Mouse (Mus musculus): ENCODE results near the gene Aim2. TPM values are rescaled to one million over a fixed set of nuclear protein-coding genes. Genes with fewer than 3 reads are reported as not detected.

The Aim2 gene
- polyA plus RNA-seq, 1 experiment = 0.08 TPM

DNA sequence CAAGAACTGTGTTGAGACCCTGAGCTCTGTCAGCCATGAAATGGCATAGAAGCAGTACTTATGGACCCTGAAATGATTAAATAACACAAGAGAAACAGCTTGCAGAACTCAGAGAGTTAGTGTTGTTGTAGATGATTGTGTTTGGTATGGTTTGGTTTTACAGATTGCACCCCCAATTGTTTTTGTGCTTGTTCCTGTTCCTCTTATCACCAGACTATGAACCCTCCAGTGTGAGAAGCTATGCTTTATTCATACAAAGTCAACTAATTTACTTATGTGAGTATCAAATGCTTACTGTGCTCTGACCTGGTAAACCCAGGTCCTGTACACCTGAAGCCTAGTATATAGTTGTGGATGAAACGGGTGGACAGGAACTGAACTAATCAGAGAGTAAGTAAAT lies 24.1 kb upstream of the Aim2 start:
- Histone ChIP-seq H3K9me3 (no peaks in the 10 kb centered on the region), H3K4me1 (peaks cover 71% of the 10 kb centered on the region), H3K36me3 (replicated peaks; ENCODE audit: low read length) (peaks cover 18% of the 10 kb centered on the region), H3K27me3 (replicated peaks) (peaks cover 4% of the 10 kb centered on the region), H3K4me3 (replicated peaks) (no peak overlapping the region)
- no peak for TF ChIP-seq FLI1 (IDR thresholded peaks at IDR 0.05; ENCODE audit: low read length)
- TF ChIP-seq GATA1 (IDR thresholded peaks at IDR 0.05; ENCODE audit: borderline replicate concordance, low read length) = no peak

DNA sequence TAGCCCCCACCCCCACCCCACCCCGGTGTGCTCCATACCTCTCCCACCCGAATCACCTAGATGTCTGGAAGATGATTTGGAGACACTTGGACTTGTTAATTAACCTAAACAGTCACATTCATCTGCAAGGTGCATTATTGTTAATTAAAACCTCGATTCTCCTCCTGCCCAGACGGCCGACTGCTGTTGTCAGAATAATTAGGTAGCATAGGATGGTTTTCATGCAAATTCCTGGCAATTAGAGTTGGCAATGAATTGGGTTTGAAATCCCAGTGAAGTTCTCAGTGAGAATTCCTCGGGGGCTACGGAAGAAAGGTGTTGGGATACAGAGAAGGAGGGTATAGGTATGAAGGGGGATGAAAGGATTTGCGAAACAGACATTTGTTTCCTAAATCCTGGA lies 22.2 kb upstream of the Aim2 start:
- no peaks in the 10 kb centered on the region for H3K27me3 ChIP-seq (replicated peaks)
- H3K9me3 ChIP-seq = no peaks in the 10 kb centered on the region
- TF ChIP-seq FLI1 (IDR thresholded peaks at IDR 0.05; ENCODE audit: low read length) (no peak), GATA1 (IDR thresholded peaks at IDR 0.05; ENCODE audit: borderline replicate concordance, low read length) (no peak)
- peaks cover 90% of the 10 kb centered on the region for H3K4me1 ChIP-seq
- H3K4me3 ChIP-seq (replicated peaks) = no peak overlapping the region
- H3K36me3 ChIP-seq (replicated peaks; ENCODE audit: low read length) = peaks cover 25% of the 10 kb centered on the region

DNA sequence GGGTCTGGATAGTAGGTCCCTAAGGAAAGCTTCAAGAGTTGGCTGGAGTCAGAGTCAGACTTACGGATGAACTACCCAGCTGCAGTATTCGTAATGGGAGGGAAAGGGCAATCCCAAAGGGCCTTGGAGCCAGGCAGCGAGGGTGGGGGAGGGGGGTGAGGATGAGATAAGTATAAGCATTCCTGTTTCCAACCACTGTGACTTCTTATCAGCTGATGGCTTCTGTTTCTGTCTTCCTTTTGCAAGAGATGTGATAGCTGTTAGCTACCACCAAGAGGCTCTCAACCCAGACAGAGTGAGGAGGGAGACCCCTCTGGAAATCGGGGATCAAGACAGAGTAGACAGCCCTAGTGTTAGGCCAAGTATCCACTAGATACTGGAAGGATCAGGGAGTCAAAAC lies 21.5 kb upstream of the Aim2 start:
- Histone ChIP-seq H3K36me3 (replicated peaks; ENCODE audit: low read length) (peaks cover 25% of the 10 kb centered on the region), H3K4me1 (peaks cover 97% of the 10 kb centered on the region), H3K4me3 (replicated peaks) (peak overlapping the region; percentile 84), H3K9me3 (no peaks in the 10 kb centered on the region), H3K27me3 (replicated peaks) (no peaks in the 10 kb centered on the region)
- TF ChIP-seq GATA1 (IDR thresholded peaks at IDR 0.05; ENCODE audit: borderline replicate concordance, low read length) (no peak; the same call in 2 of the 3 replicates), FLI1 (IDR thresholded peaks at IDR 0.05; ENCODE audit: low read length) (no peak)

DNA sequence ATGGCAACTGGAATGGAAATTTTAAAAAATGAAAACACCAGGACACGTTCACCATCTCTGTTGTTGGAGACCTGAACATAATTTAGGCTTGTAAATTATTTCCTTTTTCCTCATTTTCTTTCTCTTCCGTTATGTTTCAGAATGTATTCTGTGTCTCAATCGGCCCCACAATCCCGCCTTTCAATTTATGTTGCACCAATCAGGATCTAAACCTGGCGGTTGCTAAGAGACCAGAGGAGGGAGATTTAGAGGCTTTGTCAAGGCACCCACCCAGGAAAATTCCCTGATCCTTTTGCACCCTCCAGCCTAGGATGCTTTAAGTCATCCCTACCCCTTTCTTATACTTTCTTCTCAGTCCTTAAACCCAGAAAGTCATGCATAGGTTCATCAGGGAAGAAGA lies 20.9 kb upstream of the Aim2 start:
- Histone ChIP-seq H3K4me3 (replicated peaks) (peak overlapping the region; percentile 93), H3K4me1 (peaks cover 98% of the 10 kb centered on the region), H3K36me3 (replicated peaks; ENCODE audit: low read length) (peaks cover 25% of the 10 kb centered on the region), H3K27me3 (replicated peaks) (no peaks in the 10 kb centered on the region), H3K9me3 (no peaks in the 10 kb centered on the region)
- TF ChIP-seq FLI1 (IDR thresholded peaks at IDR 0.05; ENCODE audit: low read length) (no peak), GATA1 (IDR thresholded peaks at IDR 0.05; ENCODE audit: borderline replicate concordance, low read length) (no peak)

GRCm38 (mm10) chr1:173332418-173332817 lies 18.3 kb upstream of the Aim2 start:
- peaks cover 91% of the 10 kb centered on the region for H3K4me1 ChIP-seq
- H3K36me3 ChIP-seq (replicated peaks; ENCODE audit: low read length) = peaks cover 11% of the 10 kb centered on the region

GRCm38 (mm10) chr1:173333312-173334253 lies 17.1 kb upstream of the Aim2 start, which contains the start of gene Ackr1:
Gene Ackr1 (minus strand): TSS chr1:173333750.
- H3K27me3 ChIP-seq (replicated peaks) = peaks cover 2% of the 10 kb centered on the region
- no peak; the same call in 2 of the 3 replicates for TF ChIP-seq GATA1 (IDR thresholded peaks at IDR 0.05; ENCODE audit: borderline replicate concordance, low read length)
- TF ChIP-seq FLI1 (IDR thresholded peaks at IDR 0.05; ENCODE audit: low read length) = 0 out of 2 replicates have a peak, but pooled peaks have one; percentile 13
- H3K4me1 ChIP-seq = peaks cover 91% of the 10 kb centered on the region
- no peaks in the 10 kb centered on the region for H3K9me3 ChIP-seq
- H3K4me3 ChIP-seq (replicated peaks) = peak within 1 kb of the TSS; percentile 93
- H3K36me3 ChIP-seq (replicated peaks; ENCODE audit: low read length) = peaks cover 7% of the 10 kb centered on the region

More at GRCm38 (mm10) chr1:173332418-173332817, 18.3 kb upstream of the Aim2 start:
- TF ChIP-seq FLI1 (IDR thresholded peaks at IDR 0.05; ENCODE audit: low read length) (no peak), GATA1 (IDR thresholded peaks at IDR 0.05; ENCODE audit: borderline replicate concordance, low read length) (no peak)
- H3K9me3 ChIP-seq = no peaks in the 10 kb centered on the region
- H3K4me3 ChIP-seq (replicated peaks) = peak overlapping the region; percentile 93
- H3K27me3 ChIP-seq (replicated peaks) = no peaks in the 10 kb centered on the region

DNA sequence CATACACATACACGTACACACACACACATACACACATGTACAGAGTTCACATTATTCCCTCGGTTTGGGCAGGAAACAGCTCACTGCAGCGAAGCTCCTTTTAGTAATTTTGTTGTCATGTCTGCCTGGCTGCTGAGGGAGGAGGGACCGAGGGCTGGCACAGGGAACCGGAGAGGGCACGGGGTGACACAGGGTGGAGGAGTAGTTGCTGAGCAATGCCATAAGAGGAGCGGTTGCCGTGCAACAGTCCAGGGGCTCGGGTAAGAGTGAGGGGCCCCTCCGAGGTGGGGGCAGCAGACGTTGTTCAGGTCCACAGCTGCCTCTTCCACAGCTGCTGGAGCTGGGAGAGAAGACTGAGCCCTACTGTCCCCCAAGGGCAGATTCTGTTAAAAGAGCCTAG lies 14.8 kb upstream of the Aim2 start:
- Histone ChIP-seq H3K27me3 (replicated peaks) (peaks cover 2% of the 10 kb centered on the region), H3K36me3 (replicated peaks; ENCODE audit: low read length) (peaks cover 7% of the 10 kb centered on the region), H3K9me3 (no peaks in the 10 kb centered on the region), H3K4me3 (replicated peaks) (no peak overlapping the region), H3K4me1 (peaks cover 76% of the 10 kb centered on the region)
- TF ChIP-seq FLI1 (IDR thresholded peaks at IDR 0.05; ENCODE audit: low read length) (no peak), GATA1 (IDR thresholded peaks at IDR 0.05; ENCODE audit: borderline replicate concordance, low read length) (no peak)

GRCm38 (mm10) chr1:173337008-173337407 lies 13.7 kb upstream of the Aim2 start:
- Histone ChIP-seq H3K27me3 (replicated peaks) (peaks cover 2% of the 10 kb centered on the region), H3K4me1 (peaks cover 65% of the 10 kb centered on the region), H3K9me3 (no peaks in the 10 kb centered on the region), H3K4me3 (replicated peaks) (no peak overlapping the region), H3K36me3 (replicated peaks; ENCODE audit: low read length) (peaks cover 5% of the 10 kb centered on the region)
- TF ChIP-seq GATA1 (IDR thresholded peaks at IDR 0.05; ENCODE audit: borderline replicate concordance, low read length) = no peak
- TF ChIP-seq FLI1 (IDR thresholded peaks at IDR 0.05; ENCODE audit: low read length) = no peak

GRCm38 (mm10) chr1:173339543-173339942 lies 11.1 kb upstream of the Aim2 start:
- Histone ChIP-seq H3K4me3 (replicated peaks) (no peak overlapping the region), H3K4me1 (peaks cover 40% of the 10 kb centered on the region), H3K36me3 (replicated peaks; ENCODE audit: low read length) (no peaks in the 10 kb centered on the region), H3K27me3 (replicated peaks) (peaks cover 8% of the 10 kb centered on the region), H3K9me3 (no peaks in the 10 kb centered on the region)
- TF ChIP-seq FLI1 (IDR thresholded peaks at IDR 0.05; ENCODE audit: low read length) (no peak), GATA1 (IDR thresholded peaks at IDR 0.05; ENCODE audit: borderline replicate concordance, low read length) (no peak)

- H3K36me3 ChIP-seq (replicated peaks; ENCODE audit: low read length) = no peaks in the 10 kb centered on the region
- H3K4me1 ChIP-seq = peaks cover 24% of the 10 kb centered on the region
- no peaks in the 10 kb centered on the region for H3K9me3 ChIP-seq
- no peak overlapping the region for H3K4me3 ChIP-seq (replicated peaks)
- TF ChIP-seq FLI1 (IDR thresholded peaks at IDR 0.05; ENCODE audit: low read length) (no peak), GATA1 (IDR thresholded peaks at IDR 0.05; ENCODE audit: borderline replicate concordance, low read length) (no peak)
- peaks cover 20% of the 10 kb centered on the region for H3K27me3 ChIP-seq (replicated peaks)
Measured at GRCm38 (mm10) chr1:173342425-173342824, 8.3 kb upstream of the Aim2 start.

All from megakaryocyte, embryonic 14.5 days (primary cell).